Mouse (Mus musculus) right cerebral cortex, postnatal 25 days (tissue): ENCODE data around the gene Ppdpf.
"Not testable (repeated sequence)": the region's sequence is repeated elsewhere in the genome, so short reads cannot be mapped to it uniquely, and the experiment has no call there.

Experiments
- DNase-seq: peaks from one replicate; pipeline ENCODE4 v3.0.0; 2022

Ppdpf gene

GRCm38 (mm10) chr2:181159771-181160170 lies 27.3 kb upstream of the Ppdpf start:
- peak; percentile 80 for DNase-seq

GRCm38 (mm10) chr2:181160821-181161220 lies 26.2 kb upstream of the Ppdpf start:
- DNase-seq, result no peak

- DNase-seq, result no peak
These were observed 20.6 kb upstream of the Ppdpf start for GRCm38 (mm10) chr2:181166469-181166868.

- no peak for DNase-seq
These were observed 12.4 kb upstream of the Ppdpf start for GRCm38 (mm10) chr2:181174646-181175045.

- DNase-seq, result no peak
These were observed 9.0 kb upstream of the Ppdpf start for GRCm38 (mm10) chr2:181178015-181178414.

GRCm38 (mm10) chr2:181178471-181178870 lies 8.6 kb upstream of the Ppdpf start:
- DNase-seq, result no peak

GRCm38 (mm10) chr2:181180898-181181297 lies 6.1 kb upstream of the Ppdpf start:
- no peak for DNase-seq

- peak; percentile 86 for DNase-seq
These were observed 412 bp upstream of the Ppdpf start for GRCm38 (mm10) chr2:181186635-181187034.

GRCm38 (mm10) chr2:181188681-181189080 lies 1.6 kb downstream of the Ppdpf start:
- DNase-seq, result no peak

GRCm38 (mm10) chr2:181189321-181189720 lies 2.3 kb downstream of the Ppdpf start:
- DNase-seq, result no peak

GRCm38 (mm10) chr2:181191385-181191784 lies 4.3 kb downstream of the Ppdpf start:
- not testable (repeated sequence) for DNase-seq

GRCm38 (mm10) chr2:181191936-181192335 lies 4.9 kb downstream of the Ppdpf start:
- DNase-seq, result no peak

- no peak for DNase-seq
These were observed 6.0 kb downstream of the Ppdpf start for GRCm38 (mm10) chr2:181193044-181193443.

GRCm38 (mm10) chr2:181196628-181197300 lies 9.7 kb downstream of the Ppdpf start:
- no peak for DNase-seq

- no peak for DNase-seq
These were observed 14.6 kb downstream of the Ppdpf start for GRCm38 (mm10) chr2:181201606-181202005.

GRCm38 (mm10) chr2:181202422-181202821 lies 15.4 kb downstream of the Ppdpf start, which contains the start of gene Ptk6:
TSS of gene Ptk6 (minus strand) at chr2:181202789.
- no peak for DNase-seq

GRCm38 (mm10) chr2:181202886-181203285 lies 15.8 kb downstream of the Ppdpf start:
- no peak for DNase-seq

GRCm38 (mm10) chr2:181205678-181206077 lies 18.6 kb downstream of the Ppdpf start:
- DNase-seq, result no peak

GRCm38 (mm10) chr2:181206118-181206517 lies 19.1 kb downstream of the Ppdpf start:
- no peak for DNase-seq

GRCm38 (mm10) chr2:181212389-181213020 lies 25.5 kb downstream of the Ppdpf start:
- no peak for DNase-seq

- no peak for DNase-seq
These were observed 26.0 kb downstream of the Ppdpf start, which contains the start of gene Srms for GRCm38 (mm10) chr2:181213021-181213445. TSS of gene Srms (minus strand) at chr2:181213185.

GRCm38 (mm10) chr2:181216037-181216436 lies 29.0 kb downstream of the Ppdpf start:
- no peak for DNase-seq

- no peak for DNase-seq
These were observed 31.9 kb downstream of the Ppdpf start for GRCm38 (mm10) chr2:181218881-181219485.
